Mouse (Mus musculus) stomach, embryonic 14.5 days (tissue): ENCODE data around the gene Rnf227. TPM values are rescaled to one million over a fixed set of nuclear protein-coding genes. Genes with fewer than 3 reads are reported as not detected.

Source experiments
- ATAC-seq: fragments of 200-750 bp; cut with Nextera tagmentation; 2 replicates; pipeline ENCODE4 v1.8.0; 2017; ENCODE audit warnings: low read depth, moderate TSS enrichment; ENCODE audit not compliant: insufficient number of reproducible peaks, insufficient read depth, low FRiP score
- H3K27ac ChIP-seq: fragments of 300-500 bp; sonication (generic); 2 replicates; pipeline ENCODE4 v1.5.1; 2014; ENCODE audit warnings: mild to moderate bottlenecking, low read length, moderate library complexity, mixed read lengths
- H3K27me3 ChIP-seq: fragments of 300-500 bp; sonication (generic); 2 replicates; pipeline ENCODE4 v1.6.1; 2014; ENCODE audit warnings: low read length, control low read depth, mixed read lengths; ENCODE audit not compliant: control insufficient read depth, insufficient read depth
- H3K36me3 ChIP-seq: fragments of 300-500 bp; sonication (generic); 2 replicates; pipeline ENCODE4 v1.6.1; 2014; ENCODE audit warnings: mild to moderate bottlenecking, control low read depth, low read length, moderate library complexity, mixed read lengths; ENCODE audit not compliant: control insufficient read depth, insufficient read depth
- H3K4me1 ChIP-seq: fragments of 300-500 bp; sonication (generic); 2 replicates; pipeline ENCODE4 v1.6.1; 2014; ENCODE audit warnings: low read length, control low read depth, mixed read lengths; ENCODE audit not compliant: control insufficient read depth, insufficient read depth
- H3K4me2 ChIP-seq: fragments of 300-500 bp; sonication (generic); replicated peaks from 2 replicates; pipeline ENCODE4 v1.6.1; 2014; ENCODE audit warnings: low read depth, low read length, control low read depth
- H3K4me3 ChIP-seq: fragments of 300-500 bp; sonication (generic); 2 replicates; pipeline ENCODE4 v1.5.1; 2014; ENCODE audit warnings: low read depth, low read length, control low read depth
- H3K9ac ChIP-seq: fragments of 300-500 bp; sonication (generic); replicated peaks from 2 replicates; pipeline ENCODE4 v1.6.1; 2014; ENCODE audit warnings: low read depth, mild to moderate bottlenecking, control low read depth, low read length, moderate library complexity, mixed read lengths
- H3K9me3 ChIP-seq: fragments of 300-500 bp; sonication (generic); 2 replicates; pipeline ENCODE4 v1.6.1; 2016; ENCODE audit warnings: low read depth, low read length, control low read depth; ENCODE audit not compliant: control insufficient read depth
- WGBS: fragments of 180-500 bp; shearing (Covaris S2); extraction: QIAGEN DNeasy Blood & Tissue Kit; methylation state at CpG from one replicate; pipeline ENCODE4 v1.1.7; 2014; 5-methylcytosine and 5-hydroxymethylcytosine counted together
- polyA plus RNA-seq: library from polyadenylated mRNA; unstranded; fragments of >200 nt; fragmentation: Nextera tagmentation; extraction: Ambion mirVana; gene quantifications from 2 replicates; pipeline ENCODE4 v1.2.1, GENCODE M21; 2014

Gene Rnf227
- polyA plus RNA-seq: 15.3 and 16.3 TPM in 2 replicates

DNA sequence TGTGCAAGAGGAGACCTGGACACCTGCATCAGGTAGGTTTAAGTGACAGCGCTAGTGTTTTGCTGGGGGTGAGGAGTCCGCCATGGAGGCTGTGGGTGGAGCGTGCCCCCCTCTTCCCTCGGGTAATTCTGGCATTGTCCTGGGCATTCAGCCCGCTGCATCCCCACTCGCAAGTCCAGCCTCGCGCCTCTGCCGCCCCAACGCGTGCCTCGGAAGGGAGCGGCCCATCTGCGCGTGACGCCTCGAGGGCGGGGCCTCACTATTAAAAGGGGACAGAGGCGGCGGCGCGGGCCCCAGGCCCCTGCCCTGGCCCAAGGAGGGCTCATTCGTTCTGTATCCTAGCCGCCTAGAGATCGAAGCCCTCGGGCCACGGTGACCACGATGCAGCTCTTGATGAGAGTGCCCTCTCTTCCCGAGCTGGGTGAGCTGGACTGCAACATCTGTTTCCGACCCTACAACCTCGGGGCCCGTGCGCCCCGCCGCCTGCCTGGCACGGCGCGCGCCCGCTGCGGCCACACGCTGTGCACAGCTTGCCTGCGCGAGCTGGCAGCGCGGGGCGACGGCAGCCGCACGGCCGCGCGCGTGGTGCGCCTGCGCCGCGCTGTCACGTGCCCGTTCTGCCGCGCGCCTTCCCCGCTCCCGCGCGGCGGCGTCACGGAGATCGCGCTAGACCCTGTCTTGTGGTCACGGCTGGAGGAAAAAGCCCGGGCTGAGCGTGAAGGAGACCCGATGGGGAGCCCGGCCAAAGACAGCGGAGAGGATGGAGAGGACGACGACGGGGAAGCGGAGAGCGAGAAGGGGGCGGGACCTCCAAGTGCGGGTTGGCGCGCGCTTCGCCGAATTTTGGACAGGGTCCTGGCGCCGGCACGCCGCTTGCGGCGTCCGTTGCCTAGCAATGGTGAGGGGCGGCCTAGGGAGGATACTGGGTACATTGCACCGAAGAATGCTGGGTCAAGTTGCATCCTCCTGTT is at the start of gene Rnf227:
Gene Rnf227, plus strand, starts transcription at position 301 of the 971 bp plus-strand sequence.
- H3K4me1 ChIP-seq: peaks cover 4% of the 10 kb centered on the region; the same call in 1 of the 2 replicates
- peak; percentile 85 for ATAC-seq
- peaks cover 18% of the 10 kb centered on the region for H3K36me3 ChIP-seq
- 2% methylated on average over 93 of the region's 99 CpGs for WGBS
- H3K4me2 ChIP-seq: peak within 1 kb of the TSS; percentile 96
- H3K27ac ChIP-seq: peak within 1 kb of the TSS; percentile 77
- peak within 1 kb of the TSS; percentile 60 for H3K9ac ChIP-seq
- peak within 1 kb of the TSS; percentile 49 for H3K4me3 ChIP-seq
- H3K27me3 ChIP-seq: no peaks in the 10 kb centered on the region
- H3K9me3 ChIP-seq: no peaks in the 10 kb centered on the region

DNA sequence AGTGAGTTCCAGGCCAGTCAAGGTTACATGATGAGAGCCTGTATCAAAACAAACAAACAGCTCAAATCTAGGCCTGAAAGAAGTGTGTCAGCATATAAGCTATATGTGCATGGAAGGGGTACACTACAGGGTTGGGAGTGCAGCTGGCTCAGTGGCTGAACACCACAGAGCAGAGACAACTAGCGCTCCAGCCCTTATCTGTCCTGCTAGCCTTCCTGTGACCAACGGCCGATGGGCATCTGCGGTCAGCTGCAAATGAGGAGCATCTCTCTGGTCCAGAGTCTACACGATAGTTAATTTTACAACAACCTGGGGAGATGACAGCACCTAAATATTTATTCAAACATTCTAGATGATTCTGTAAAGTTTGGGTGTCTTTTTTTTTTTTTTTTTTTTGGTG is 49.1 kb upstream of the Rnf227 start:
- ATAC-seq: no peak
- WGBS: 90% methylated on average over 5 of the region's 5 CpGs

DNA sequence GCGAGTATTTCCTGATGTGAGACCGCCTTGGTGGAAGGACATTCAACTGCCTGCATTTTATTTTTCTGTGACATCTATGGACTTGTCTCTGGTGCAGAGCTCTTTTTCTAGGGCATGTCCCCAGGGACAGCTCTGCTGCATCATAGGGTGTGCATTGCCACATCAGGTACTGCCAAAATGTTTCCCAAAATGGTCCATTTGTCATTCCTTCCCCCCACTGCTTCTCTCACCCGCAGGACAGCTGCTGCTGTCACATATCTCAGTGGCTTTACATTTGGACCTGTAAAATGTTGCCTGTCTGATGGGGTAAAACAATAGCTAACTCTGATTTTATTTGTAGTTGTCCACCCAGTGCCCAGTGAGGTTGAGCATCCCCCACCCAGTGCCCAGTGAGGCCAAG is 45.0 kb upstream of the Rnf227 start:
- no peaks in the 10 kb centered on the region; the same call in 1 of the 2 replicates for H3K36me3 ChIP-seq
- H3K9ac ChIP-seq: no peak overlapping the region
- no peak for ATAC-seq
- no peak overlapping the region for H3K27ac ChIP-seq
- no peaks in the 10 kb centered on the region for H3K4me1 ChIP-seq
- WGBS: 89% methylated on average over 3 of the region's 3 CpGs
- H3K4me3 ChIP-seq: no peak overlapping the region
- H3K4me2 ChIP-seq: no peak overlapping the region
- no peaks in the 10 kb centered on the region for H3K9me3 ChIP-seq
- no peaks in the 10 kb centered on the region for H3K27me3 ChIP-seq

More for the DNA sequence above, 49.1 kb upstream of the Rnf227 start:
- H3K4me3 ChIP-seq: no peak overlapping the region
- H3K4me1 ChIP-seq: no peaks in the 10 kb centered on the region
- H3K27me3 ChIP-seq: no peaks in the 10 kb centered on the region
- no peak overlapping the region for H3K27ac ChIP-seq
- H3K4me2 ChIP-seq: no peak overlapping the region
- H3K36me3 ChIP-seq: no peaks in the 10 kb centered on the region
- no peaks in the 10 kb centered on the region for H3K9me3 ChIP-seq
- H3K9ac ChIP-seq: no peak overlapping the region

DNA sequence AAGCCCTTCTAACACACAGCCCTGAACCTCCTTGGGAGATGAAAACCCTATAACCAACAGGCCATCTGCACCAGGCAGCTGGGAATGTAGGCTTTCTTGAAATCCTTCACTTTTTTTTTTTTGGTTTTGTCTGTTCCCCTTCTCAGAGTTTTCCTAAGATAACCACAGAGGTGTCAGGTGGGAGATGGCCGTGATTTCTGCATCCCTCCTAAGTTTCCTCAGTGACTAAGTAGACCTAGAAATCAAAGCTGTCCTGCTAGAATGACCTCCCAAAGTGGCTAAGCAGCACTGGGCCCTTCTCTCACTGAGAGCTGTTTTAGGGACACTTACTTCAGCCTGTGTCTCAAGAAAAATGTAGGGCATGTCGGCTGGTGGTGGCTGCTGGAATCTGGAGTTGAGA is 42.5 kb upstream of the Rnf227 start:
- no peak for ATAC-seq
- no peaks in the 10 kb centered on the region for H3K9me3 ChIP-seq
- no peak overlapping the region for H3K4me3 ChIP-seq
- H3K4me1 ChIP-seq: no peaks in the 10 kb centered on the region
- WGBS: 80% methylated on average over 2 of the region's 2 CpGs
- H3K27ac ChIP-seq: no peak overlapping the region
- no peak overlapping the region for H3K4me2 ChIP-seq
- no peaks in the 10 kb centered on the region for H3K27me3 ChIP-seq
- H3K9ac ChIP-seq: no peak overlapping the region
- H3K36me3 ChIP-seq: peaks cover 8% of the 10 kb centered on the region; the same call in 1 of the 2 replicates

DNA sequence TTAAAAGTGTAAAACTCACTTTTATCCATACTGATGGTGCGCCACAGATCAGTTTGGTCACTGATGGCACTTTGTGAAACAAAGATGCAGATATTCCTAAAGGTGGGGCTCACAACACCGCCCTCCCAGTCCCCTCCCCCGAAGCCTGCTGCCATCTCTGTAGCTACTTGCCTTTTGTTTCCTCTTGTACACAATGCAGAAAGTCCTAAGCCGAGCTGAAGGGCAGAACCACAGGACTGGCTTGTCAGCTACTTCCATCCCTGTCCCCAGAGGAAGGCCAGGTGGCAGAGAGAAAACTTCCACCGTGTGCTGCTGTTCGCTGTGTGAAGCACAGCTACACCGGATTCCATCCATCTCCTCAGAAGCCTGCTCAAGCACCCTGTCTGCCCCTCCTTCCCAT is 42.0 kb upstream of the Rnf227 start:
- no peaks in the 10 kb centered on the region for H3K27me3 ChIP-seq
- 69% methylated on average over 7 of the region's 7 CpGs for WGBS
- H3K36me3 ChIP-seq: peaks cover 11% of the 10 kb centered on the region; the same call in 1 of the 2 replicates
- no peak for ATAC-seq
- H3K4me2 ChIP-seq: no peak overlapping the region
- H3K9me3 ChIP-seq: no peaks in the 10 kb centered on the region
- H3K4me3 ChIP-seq: no peak overlapping the region
- H3K9ac ChIP-seq: no peak overlapping the region
- no peaks in the 10 kb centered on the region for H3K4me1 ChIP-seq
- no peak overlapping the region for H3K27ac ChIP-seq

DNA sequence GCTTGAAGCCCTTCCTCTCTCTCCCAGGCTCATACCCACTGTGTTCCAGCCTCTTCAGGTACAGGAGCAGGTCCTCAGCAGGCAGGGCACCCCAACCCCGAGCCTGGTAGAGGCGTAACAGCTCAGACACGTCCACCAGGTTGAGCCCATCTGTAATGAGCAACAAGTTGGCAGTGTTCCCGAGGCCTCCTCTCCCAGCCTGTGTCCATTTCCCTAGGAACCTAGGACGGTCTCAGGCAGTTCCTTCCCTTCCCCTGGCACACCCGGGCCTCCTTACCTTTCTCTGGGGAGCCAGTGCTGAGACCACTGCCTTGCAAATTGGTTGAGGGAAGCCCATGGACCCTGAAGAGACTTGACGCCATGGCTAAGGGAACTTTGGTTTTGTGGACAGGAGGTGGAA is 37.4 kb upstream of the Rnf227 start:
- no peak overlapping the region for H3K9ac ChIP-seq
- WGBS: 84% methylated on average over 7 of the region's 7 CpGs
- no peak for ATAC-seq

DNA sequence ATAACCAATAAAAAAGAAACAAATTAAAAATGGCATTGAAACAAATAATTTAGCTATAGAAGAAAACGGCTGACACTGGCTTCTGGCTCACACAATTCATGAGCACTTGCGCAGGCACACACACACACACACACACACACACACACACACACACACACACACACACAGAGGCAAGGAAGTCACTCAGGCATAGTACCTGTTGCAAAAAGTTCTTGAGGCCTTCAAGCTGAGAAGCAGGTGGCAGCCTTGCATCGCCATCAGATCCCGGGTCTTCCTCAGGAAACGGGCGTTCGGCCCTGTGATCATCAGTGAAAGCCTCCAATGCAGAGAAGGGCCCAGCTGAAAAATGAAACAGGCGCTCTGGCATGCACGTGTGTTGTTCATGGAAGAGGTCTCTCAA is 35.0 kb upstream of the Rnf227 start:
- H3K27me3 ChIP-seq: no peaks in the 10 kb centered on the region
- no peaks in the 10 kb centered on the region for H3K4me1 ChIP-seq
- ATAC-seq: no peak
- no peak overlapping the region for H3K27ac ChIP-seq
- WGBS: 91% methylated on average over 9 of the region's 9 CpGs
- no peak overlapping the region for H3K4me2 ChIP-seq
- no peak overlapping the region for H3K9ac ChIP-seq
- H3K9me3 ChIP-seq: no peaks in the 10 kb centered on the region
- no peak overlapping the region for H3K4me3 ChIP-seq
- peaks cover 63% of the 10 kb centered on the region for H3K36me3 ChIP-seq

More for the DNA sequence above, 37.4 kb upstream of the Rnf227 start:
- H3K36me3 ChIP-seq: peaks cover 41% of the 10 kb centered on the region
- no peak overlapping the region for H3K27ac ChIP-seq
- no peak overlapping the region for H3K4me2 ChIP-seq
- H3K4me1 ChIP-seq: no peaks in the 10 kb centered on the region
- no peak overlapping the region for H3K4me3 ChIP-seq
- no peaks in the 10 kb centered on the region for H3K9me3 ChIP-seq
- no peaks in the 10 kb centered on the region for H3K27me3 ChIP-seq

DNA sequence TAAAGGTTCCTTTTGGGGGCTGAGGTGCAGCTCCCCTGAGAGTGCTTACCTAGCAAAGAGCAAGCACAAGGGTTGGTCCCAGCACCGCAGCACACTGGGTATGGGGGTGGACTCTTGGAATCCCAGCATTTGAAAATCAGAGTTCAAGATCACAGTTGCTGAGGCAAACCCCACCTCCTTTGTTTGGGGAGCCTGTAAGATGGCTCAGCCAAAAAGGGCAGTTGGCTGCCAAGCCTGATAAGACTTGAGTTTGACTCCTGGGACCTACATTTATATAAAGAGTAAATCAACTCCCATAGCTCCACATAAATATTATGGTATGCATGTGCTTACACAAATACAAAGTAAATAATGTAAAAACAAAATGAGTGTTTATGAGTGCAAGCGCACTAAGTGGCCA is 34.2 kb upstream of the Rnf227 start:
- Histone ChIP-seq H3K36me3 (peaks cover 69% of the 10 kb centered on the region), H3K27ac (no peak overlapping the region), H3K9me3 (no peaks in the 10 kb centered on the region), H3K9ac (no peak overlapping the region), H3K27me3 (no peaks in the 10 kb centered on the region), H3K4me2 (no peak overlapping the region), H3K4me3 (no peak overlapping the region), H3K4me1 (no peaks in the 10 kb centered on the region)
- WGBS: 98% methylated on average over 2 of the region's 2 CpGs
- no peak for ATAC-seq
